Mouse (Mus musculus): ENCODE data around the gene A4galt. TPM values are rescaled to one million over a fixed set of nuclear protein-coding genes. Genes with fewer than 3 reads are reported as not detected.

The A4galt gene
- polyA plus RNA-seq, 1 experiment from 2014 or later: 1.3 TPM

GRCm38 (mm10) chr15:83215322-83216216 is 36.0 kb downstream of the A4galt start:
- H3K9me3 ChIP-seq: no peaks in the 10 kb centered on the region
- peaks cover 12% of the 10 kb centered on the region for H3K4me1 ChIP-seq
- no peak overlapping the region for H3K4me3 ChIP-seq (replicated peaks)
- 0 out of 2 replicates have a peak, but pooled peaks cover 3% of the 10 kb centered on the region for H3K27me3 ChIP-seq
- no peak overlapping the region for H3K9ac ChIP-seq
- ATAC-seq (ENCODE audit: low FRiP score): peak; percentile 72
- H3K27ac ChIP-seq: peak overlapping the region; percentile 78
- H3K4me2 ChIP-seq: no peak overlapping the region
- no peaks in the 10 kb centered on the region for H3K36me3 ChIP-seq (replicated peaks)
- 46% methylated on average over 5 of the region's 5 CpGs for WGBS

- H3K27me3 ChIP-seq: peaks cover 19% of the 10 kb centered on the region
- H3K36me3 ChIP-seq (replicated peaks): no peaks in the 10 kb centered on the region
- no peak for ATAC-seq (ENCODE audit: low FRiP score)
- H3K4me2 ChIP-seq: peak overlapping the region; percentile 35
- no peak overlapping the region for H3K27ac ChIP-seq
- no peak overlapping the region for H3K9ac ChIP-seq
- 20% methylated on average over 11 of the region's 11 CpGs for WGBS
- no peaks in the 10 kb centered on the region for H3K4me1 ChIP-seq
- no peak overlapping the region for H3K4me3 ChIP-seq (replicated peaks)
- H3K9me3 ChIP-seq: no peaks in the 10 kb centered on the region
Measured at GRCm38 (mm10) chr15:83210229-83210628, 41.3 kb downstream of the A4galt start.

DNA sequence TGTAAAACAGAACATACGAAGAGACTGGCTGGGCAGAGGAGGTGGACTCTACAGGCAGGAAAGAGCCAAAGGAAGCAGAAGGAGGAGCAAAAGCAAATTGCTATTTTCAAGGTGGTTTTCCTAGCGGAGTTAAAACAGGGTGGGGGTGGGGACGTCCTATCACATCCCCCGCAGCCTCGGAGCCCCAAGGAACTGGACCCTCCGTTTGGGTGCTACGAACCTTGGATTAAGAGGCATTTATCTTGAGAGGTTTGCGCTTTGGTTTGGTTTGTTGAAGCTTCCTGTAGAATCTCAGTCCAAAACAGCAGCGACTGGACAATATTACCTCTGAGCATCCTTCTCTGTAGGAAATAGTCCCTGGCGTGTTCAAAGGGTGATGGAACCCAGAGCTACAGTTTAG is 41.9 kb downstream of the A4galt start:
- H3K27me3 ChIP-seq: peaks cover 19% of the 10 kb centered on the region
- H3K36me3 ChIP-seq (replicated peaks): no peaks in the 10 kb centered on the region
- H3K4me2 ChIP-seq: peak overlapping the region; percentile 35
- no peak overlapping the region for H3K9ac ChIP-seq
- 17% methylated on average over 10 of the region's 10 CpGs for WGBS
- H3K4me1 ChIP-seq: no peaks in the 10 kb centered on the region
- H3K4me3 ChIP-seq (replicated peaks): no peak overlapping the region
- ATAC-seq (ENCODE audit: low FRiP score): no peak
- H3K27ac ChIP-seq: no peak overlapping the region
- no peaks in the 10 kb centered on the region for H3K9me3 ChIP-seq

DNA sequence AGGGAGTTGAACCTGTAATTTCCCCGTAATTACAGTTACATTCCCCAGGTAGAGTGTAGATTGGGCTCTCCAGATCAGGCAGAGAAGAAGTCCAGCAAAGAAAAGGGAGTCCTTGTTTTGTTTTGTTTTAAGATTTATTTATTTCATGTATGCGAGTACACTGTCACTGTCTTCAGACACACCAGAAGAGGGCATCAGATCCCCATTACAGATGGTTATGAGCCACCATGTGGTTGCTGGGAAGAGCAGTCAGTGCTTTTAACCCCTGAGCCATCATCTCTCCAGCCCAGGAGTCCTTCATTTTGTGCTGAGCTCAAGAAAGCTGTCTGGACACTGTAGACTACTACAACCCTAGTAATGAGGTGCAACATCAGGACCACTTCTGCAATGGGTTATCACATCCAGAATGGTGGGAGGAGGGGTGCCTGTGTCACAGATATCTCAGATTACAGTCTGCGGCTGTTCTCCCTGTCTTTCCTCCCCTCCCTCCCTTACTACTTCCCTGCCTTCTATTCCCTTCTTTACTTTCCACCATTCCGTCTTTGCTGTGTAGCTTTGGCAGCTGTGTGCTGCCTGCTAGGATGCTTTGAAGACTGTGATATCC is 42.4 kb downstream of the A4galt start:
- H3K9me3 ChIP-seq: no peaks in the 10 kb centered on the region
- H3K36me3 ChIP-seq (replicated peaks): no peaks in the 10 kb centered on the region
- no peaks in the 10 kb centered on the region for H3K4me1 ChIP-seq
- H3K27ac ChIP-seq: no peak overlapping the region
- WGBS: 43% methylated on average over 4 of the region's 4 CpGs
- no peak overlapping the region for H3K4me3 ChIP-seq (replicated peaks)
- no peak overlapping the region for H3K9ac ChIP-seq
- no peak for ATAC-seq (ENCODE audit: low FRiP score)
- H3K4me2 ChIP-seq: peak overlapping the region; percentile 35
- peaks cover 25% of the 10 kb centered on the region for H3K27me3 ChIP-seq

DNA sequence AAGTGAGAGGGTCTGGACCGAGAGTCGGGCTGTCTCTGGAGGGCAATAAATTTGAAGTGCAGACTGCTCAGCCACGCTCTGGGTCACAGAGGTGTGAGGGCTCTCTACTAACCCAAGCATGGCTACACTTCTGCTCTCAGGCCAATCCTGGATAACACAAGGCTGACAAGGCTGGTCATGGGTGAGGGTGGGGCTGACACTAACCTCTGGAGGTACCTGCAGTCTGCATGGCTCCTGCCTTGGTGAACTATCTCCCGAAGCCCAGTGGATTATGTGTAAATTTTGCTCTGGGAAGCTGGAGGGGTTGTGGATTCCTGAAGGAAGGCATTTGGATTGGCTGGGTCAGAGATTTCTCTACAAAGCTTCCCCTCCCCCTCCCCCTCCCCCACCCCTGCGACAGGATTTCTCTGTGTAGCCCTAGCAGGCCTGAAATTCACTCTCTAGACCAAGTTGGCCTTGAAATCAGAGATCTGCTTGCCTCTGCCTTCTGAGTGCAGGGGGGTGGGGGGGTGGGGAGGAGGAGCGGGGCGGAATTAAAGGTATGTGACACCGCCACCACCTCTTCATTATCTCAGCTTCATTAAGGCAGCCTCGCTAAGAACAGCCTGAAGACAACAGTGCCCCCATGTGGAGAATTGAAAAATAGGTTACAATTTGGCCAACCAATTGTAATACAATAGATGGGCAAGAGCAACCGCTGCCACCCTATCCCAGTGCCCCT is 46.7 kb downstream of the A4galt start:
- peaks cover 20% of the 10 kb centered on the region for H3K27me3 ChIP-seq
- peak overlapping the region; percentile 22; the same call in 1 of the 2 replicates for H3K4me2 ChIP-seq
- no peaks in the 10 kb centered on the region for H3K4me1 ChIP-seq
- H3K9ac ChIP-seq: no peak overlapping the region
- ATAC-seq (ENCODE audit: low FRiP score): 0 out of 2 replicates have a peak, but pooled peaks have one; percentile 11
- no peak overlapping the region for H3K27ac ChIP-seq
- H3K9me3 ChIP-seq: no peaks in the 10 kb centered on the region
- WGBS: 43% methylated on average over 9 of the region's 10 CpGs
- no peaks in the 10 kb centered on the region for H3K36me3 ChIP-seq (replicated peaks)
- no peak overlapping the region for H3K4me3 ChIP-seq (replicated peaks)

DNA sequence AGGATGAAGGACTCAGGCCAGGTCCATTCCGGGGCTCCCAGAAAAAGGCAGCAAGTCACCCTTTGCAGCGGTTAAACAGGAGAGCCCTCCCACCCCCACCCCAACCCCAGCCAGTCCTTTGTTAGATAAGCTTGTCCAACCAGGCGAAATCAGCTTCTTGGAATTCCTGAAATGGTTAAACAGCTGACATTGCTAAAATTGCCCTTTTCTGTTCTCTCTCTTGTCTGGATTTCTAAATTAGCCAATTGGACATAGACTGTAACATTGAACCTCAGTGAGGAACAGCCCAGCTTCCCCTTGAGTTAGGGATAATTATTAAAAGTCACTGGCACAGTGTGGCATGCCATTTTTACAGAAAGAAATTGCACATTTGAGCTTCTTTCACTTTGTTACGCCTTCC is 49.2 kb downstream of the A4galt start:
- H3K4me2 ChIP-seq: no peak overlapping the region
- no peaks in the 10 kb centered on the region for H3K4me1 ChIP-seq
- peaks cover 7% of the 10 kb centered on the region; the same call in 1 of the 2 replicates for H3K27me3 ChIP-seq
- H3K9me3 ChIP-seq: no peaks in the 10 kb centered on the region
- 53% methylated on average over 4 of the region's 4 CpGs for WGBS
- H3K27ac ChIP-seq: no peak overlapping the region
- no peak overlapping the region for H3K4me3 ChIP-seq (replicated peaks)
- H3K36me3 ChIP-seq (replicated peaks): no peaks in the 10 kb centered on the region
- no peak overlapping the region for H3K9ac ChIP-seq
- ATAC-seq (ENCODE audit: low FRiP score): no peak

GRCm38 (mm10) chr15:83193413-83193812 is 58.2 kb downstream of the A4galt start:
- H3K27me3 ChIP-seq: no peaks in the 10 kb centered on the region
- no peak for ATAC-seq (ENCODE audit: low FRiP score)
- no peaks in the 10 kb centered on the region for H3K4me1 ChIP-seq
- H3K9ac ChIP-seq: no peak overlapping the region
- no peaks in the 10 kb centered on the region for H3K36me3 ChIP-seq (replicated peaks)
- 94% methylated on average over 4 of the region's 4 CpGs for WGBS
- no peak overlapping the region for H3K4me2 ChIP-seq
- no peak overlapping the region for H3K4me3 ChIP-seq (replicated peaks)
- H3K27ac ChIP-seq: no peak overlapping the region
- H3K9me3 ChIP-seq: 0 out of 2 replicates have a peak, but pooled peaks cover 3% of the 10 kb centered on the region

DNA sequence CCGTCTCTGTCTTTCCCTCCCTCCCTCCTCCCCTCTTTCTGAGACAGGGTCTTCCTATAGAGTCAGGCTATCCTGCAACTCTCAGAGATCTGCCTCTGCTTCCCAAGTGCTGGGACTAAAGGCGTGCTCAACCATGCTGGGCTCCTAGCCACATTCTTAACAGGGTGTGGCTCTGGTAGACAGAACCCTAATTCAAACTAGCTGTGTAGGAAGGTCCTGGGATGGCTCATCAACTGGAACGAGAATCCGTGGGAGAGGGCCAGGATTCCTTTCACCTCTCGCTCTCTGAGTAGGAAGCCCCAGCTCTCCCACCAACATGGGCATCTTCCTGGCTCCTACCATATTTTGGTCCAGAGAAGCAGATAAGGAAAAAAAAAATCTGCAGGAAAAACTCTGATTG is 69.2 kb downstream of the A4galt start:
- no peak overlapping the region for H3K27ac ChIP-seq
- no peak overlapping the region for H3K4me3 ChIP-seq (replicated peaks)
- H3K4me2 ChIP-seq: no peak overlapping the region
- no peaks in the 10 kb centered on the region for H3K27me3 ChIP-seq
- no peaks in the 10 kb centered on the region for H3K4me1 ChIP-seq
- no peaks in the 10 kb centered on the region for H3K36me3 ChIP-seq (replicated peaks)
- no peak for ATAC-seq (ENCODE audit: low FRiP score)
- no peak overlapping the region for H3K9ac ChIP-seq
- WGBS: 79% methylated on average over 5 of the region's 5 CpGs
- H3K9me3 ChIP-seq: no peaks in the 10 kb centered on the region

GRCm38 (mm10) chr15:83181800-83182330 is 69.7 kb downstream of the A4galt start:
- no peak for ATAC-seq (ENCODE audit: low FRiP score)
- Histone ChIP-seq H3K27ac (no peak overlapping the region), H3K4me2 (no peak overlapping the region), H3K4me1 (no peaks in the 10 kb centered on the region), H3K9me3 (no peaks in the 10 kb centered on the region), H3K9ac (no peak overlapping the region), H3K36me3 (replicated peaks) (no peaks in the 10 kb centered on the region), H3K4me3 (replicated peaks) (no peak overlapping the region), H3K27me3 (no peaks in the 10 kb centered on the region)
- 58% methylated on average over 4 of the region's 4 CpGs for WGBS

DNA sequence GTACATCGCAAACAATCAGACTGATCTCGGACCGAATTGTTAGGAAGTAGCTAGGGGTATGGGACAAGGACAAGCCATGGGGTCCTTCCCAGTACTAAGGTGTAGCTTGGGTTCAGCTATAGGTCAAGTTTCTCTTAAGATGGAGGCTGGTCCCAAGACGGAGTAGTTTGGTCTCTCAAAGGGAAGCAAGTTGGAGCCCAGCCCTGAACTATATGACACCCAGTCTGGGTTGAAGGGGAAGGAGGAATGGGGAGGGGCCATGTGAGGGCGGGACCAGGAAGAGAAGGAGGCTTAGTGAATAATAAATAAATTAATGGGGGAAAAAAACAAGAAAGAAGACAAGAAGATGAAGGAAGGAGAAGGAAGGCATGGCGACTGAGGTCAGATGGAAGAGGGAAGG is 71.6 kb downstream of the A4galt start:
- H3K9me3 ChIP-seq: no peaks in the 10 kb centered on the region
- H3K27me3 ChIP-seq: no peaks in the 10 kb centered on the region
- no peak overlapping the region for H3K4me2 ChIP-seq
- 87% methylated on average over 6 of the region's 6 CpGs for WGBS
- no peak overlapping the region for H3K27ac ChIP-seq
- no peaks in the 10 kb centered on the region for H3K4me1 ChIP-seq
- no peak for ATAC-seq (ENCODE audit: low FRiP score)
- no peak overlapping the region for H3K9ac ChIP-seq
- no peaks in the 10 kb centered on the region for H3K36me3 ChIP-seq (replicated peaks)
- H3K4me3 ChIP-seq (replicated peaks): no peak overlapping the region
